Comparison of ENCODE assay signal across 24 mouse cellular contexts in genomic region chr11:16505999-16506398, GRCm38 (mm10). TPM values are rescaled to one million over a fixed set of nuclear protein-coding genes. Genes with fewer than 3 reads are reported as not detected.
DNase-seq lines count a peak whose midpoint lies in the region; ATAC-seq and TF ChIP-seq lines count a peak whose summit lies in the region.
"Had no signal": no experiment of that assay in that cellular context is flagged by ENCODE, and none has a peak within 500 bp of the region (broad histone marks: within the 10 kb centered on the region; RNA-seq: fewer than 3 reads in every experiment).

No protein-coding gene starts in this region.

- no peak overlapping the region for H3K9ac ChIP-seq in lung, embryonic 14.5 days
- peak overlapping the region; percentile 86; the same call in 1 of the 2 replicates for H3K9ac ChIP-seq in liver, embryonic 16.5 days (ENCODE audit: low read depth, low read length)
- H3K9ac ChIP-seq in midbrain, embryonic 11.5 days (ENCODE audit: low read length): no peak overlapping the region
- no peak overlapping the region for H3K9ac ChIP-seq in intestine, embryonic 16.5 days (ENCODE audit: low read depth, low read length)
- H3K9ac ChIP-seq: hindbrain, embryonic 14.5 days; limb, embryonic 13.5 days; lung, embryonic 15.5 days had no signal

- no peak for TF ChIP-seq CTCF in lung, embryonic 14.5 days (IDR thresholded peaks at IDR 0.05; ENCODE audit: low read depth)

- no peak overlapping the region for H3K27ac ChIP-seq in lung, embryonic 14.5 days (ENCODE audit: low read depth)
- peak overlapping the region; percentile 37 for H3K27ac ChIP-seq in liver, embryonic 16.5 days (ENCODE audit: low read length)
- H3K27ac ChIP-seq in midbrain, embryonic 11.5 days (ENCODE audit: low read depth, low read length): no peak overlapping the region
- no peak overlapping the region for H3K27ac ChIP-seq in intestine, embryonic 16.5 days (ENCODE audit: low read length)
- H3K27ac ChIP-seq: hindbrain, embryonic 14.5 days; limb, embryonic 13.5 days; lung, embryonic 15.5 days; midbrain, embryonic 10.5 days had no signal

- no peaks in the 10 kb centered on the region for H3K9me3 ChIP-seq in lung, embryonic 14.5 days (ENCODE audit: low read depth, low read length)
- H3K9me3 ChIP-seq in liver, embryonic 16.5 days (replicated peaks; ENCODE audit: control insufficient read depth, low read length): no peaks in the 10 kb centered on the region
- H3K9me3 ChIP-seq in midbrain, embryonic 11.5 days (ENCODE audit: control insufficient read depth, low read length): no peaks in the 10 kb centered on the region
- H3K9me3 ChIP-seq in intestine, embryonic 16.5 days (ENCODE audit: control insufficient read depth, low read length): no peaks in the 10 kb centered on the region
- H3K9me3 ChIP-seq: G1E; limb, embryonic 13.5 days; lung, embryonic 15.5 days; midbrain, embryonic 10.5 days had no signal

- no peak for DNase-seq in lung, embryonic 14.5 days
- no peak for DNase-seq in lung, postnatal 4 days
- peak; percentile 19 for DNase-seq in liver
- DNase-seq in midbrain, embryonic 11.5 days (ENCODE audit: low spot score, missing footprints): no peak
- DNase-seq in thymus, postnatal 14 days: no peak
- DNase-seq: adrenal gland, adult 2 months; cerebellum, adult 18-20 months; cerebellum, postnatal 14 days; kidney, adult 8-10 months; kidney, postnatal 14 days; layer of hippocampus, postnatal 36 days; lung, postnatal 36 days; retina, postnatal 1 day; right cerebral cortex, postnatal 25 days; spleen, adult 18-20 months had no signal

- WGBS in lung, embryonic 14.5 days: 93% methylated on average over 6 of the region's 6 CpGs
- 55% methylated on average over 6 of the region's 6 CpGs for WGBS in liver, embryonic 16.5 days (ENCODE audit: insufficient replicate concordance)
- 97% methylated on average over 6 of the region's 6 CpGs for WGBS in midbrain, embryonic 11.5 days
- WGBS in intestine, embryonic 16.5 days: 97% methylated on average over 6 of the region's 6 CpGs

- no peaks in the 10 kb centered on the region for H3K27me3 ChIP-seq in lung, embryonic 14.5 days (ENCODE audit: insufficient read depth, low read length)
- H3K27me3 ChIP-seq in liver, embryonic 16.5 days (ENCODE audit: control insufficient read depth, insufficient read depth, low read depth, low read length): no peaks in the 10 kb centered on the region
- H3K27me3 ChIP-seq in midbrain, embryonic 11.5 days (ENCODE audit: control insufficient read depth, insufficient read depth, low read length): no peaks in the 10 kb centered on the region
- H3K27me3 ChIP-seq in intestine, embryonic 16.5 days (replicated peaks; ENCODE audit: control insufficient read depth, insufficient read depth, low read length): no peaks in the 10 kb centered on the region
- H3K27me3 ChIP-seq: limb, embryonic 13.5 days; lung, embryonic 15.5 days had no signal

- no peak overlapping the region for H3K4me3 ChIP-seq in lung, embryonic 14.5 days (ENCODE audit: low read depth, low read length)
- peak overlapping the region; percentile 78 for H3K4me3 ChIP-seq in liver, embryonic 16.5 days (ENCODE audit: low read depth, low read length)
- no peak overlapping the region for H3K4me3 ChIP-seq in midbrain, embryonic 11.5 days (ENCODE audit: low read depth, low read length)
- H3K4me3 ChIP-seq in intestine, embryonic 16.5 days (ENCODE audit: low read length): no peak overlapping the region
- H3K4me3 ChIP-seq: lung, embryonic 15.5 days had no signal

- 0 out of 2 replicates have a peak overlapping the region, but pooled peaks have one; percentile 78 for H3K4me2 ChIP-seq in lung, embryonic 14.5 days
- peak overlapping the region; percentile 72 for H3K4me2 ChIP-seq in liver, embryonic 16.5 days (ENCODE audit: low read depth, low read length)
- H3K4me2 ChIP-seq in midbrain, embryonic 11.5 days: no peak overlapping the region
- H3K4me2 ChIP-seq in intestine, embryonic 16.5 days (ENCODE audit: low read depth, low read length): no peak overlapping the region

- peaks cover 44% of the 10 kb centered on the region for H3K36me3 ChIP-seq in lung, embryonic 14.5 days (ENCODE audit: insufficient read depth)
- H3K36me3 ChIP-seq in liver, embryonic 16.5 days (ENCODE audit: control insufficient read depth, insufficient read depth): peaks cover 29% of the 10 kb centered on the region
- H3K36me3 ChIP-seq in midbrain, embryonic 11.5 days (ENCODE audit: control insufficient read depth, insufficient read depth, low read length): peaks cover 16% of the 10 kb centered on the region; the same call in 1 of the 2 replicates
- peaks cover 6% of the 10 kb centered on the region; the same call in 1 of the 2 replicates for H3K36me3 ChIP-seq in intestine, embryonic 16.5 days (ENCODE audit: control insufficient read depth, insufficient read depth, low read length)

- ATAC-seq in lung, embryonic 14.5 days (ENCODE audit: insufficient read depth): no peak
- ATAC-seq in liver, embryonic 16.5 days (ENCODE audit: low read depth): peak; percentile 11
- ATAC-seq in midbrain, embryonic 11.5 days (ENCODE audit: low FRiP score): no peak
- no peak for ATAC-seq in intestine, embryonic 16.5 days
- ATAC-seq: forebrain, embryonic 14.5 days; inflammation-experienced regulatory T-cells, adult 6 months had no signal

- peaks cover 10% of the 10 kb centered on the region; the same call in 1 of the 2 replicates for H3K4me1 ChIP-seq in lung, embryonic 14.5 days (ENCODE audit: insufficient read depth)
- H3K4me1 ChIP-seq in liver, embryonic 16.5 days (ENCODE audit: control insufficient read depth, low read depth, low read length): peaks cover 17% of the 10 kb centered on the region
- peaks cover 6% of the 10 kb centered on the region; the same call in 1 of the 2 replicates for H3K4me1 ChIP-seq in midbrain, embryonic 11.5 days (ENCODE audit: control insufficient read depth, insufficient read depth, low read length)
- no peaks in the 10 kb centered on the region; the same call in 1 of the 2 replicates for H3K4me1 ChIP-seq in intestine, embryonic 16.5 days (ENCODE audit: control insufficient read depth, insufficient read depth, low read length)
- H3K4me1 ChIP-seq: lung, embryonic 15.5 days had no signal

RNA-seq across cellular contexts. Expression of gene Sec61g, which starts 2.3 kb away (rescaled TPM):
- 34.4 and 41.8 TPM in 2 replicates for polyA plus RNA-seq in lung, embryonic 14.5 days (2014; fragmentation: Nextera tagmentation; extraction: Ambion mirVana)
- 29.9 and 35.1 TPM in 2 replicates for polyA plus RNA-seq in liver, embryonic 16.5 days (2015; fragmentation: Nextera tagmentation; extraction: Ambion mirVana)
- polyA plus RNA-seq in midbrain, embryonic 11.5 days (2014; fragmentation: Nextera tagmentation; extraction: Ambion mirVana): 40.4 and 42.1 TPM in 2 replicates
- polyA plus RNA-seq in intestine, embryonic 16.5 days (2015; fragmentation: Nextera tagmentation; extraction: Ambion mirVana): 30.7 and 39.2 TPM in 2 replicates

Comparison
In these comparisons a context has a peak if more than half of its experiments do, and no peak if none do; other contexts are left out.
1. H3K4me2 ChIP-seq: peak in lung, embryonic 14.5 days (single experiment) and liver, embryonic 16.5 days (single experiment); none in midbrain, embryonic 11.5 days (single experiment) and intestine, embryonic 16.5 days (single experiment).